Mouse (Mus musculus) heart, embryonic 14.5 days (tissue): ENCODE measurements around the gene Cpt1b. TPM values are rescaled to one million over a fixed set of nuclear protein-coding genes. Genes with fewer than 3 reads are reported as not detected.

Experiments used
- ATAC-seq: fragments of 200-750 bp; cut with Nextera tagmentation; 2 replicates; pipeline ENCODE4 v1.8.0; 2017; ENCODE audit warnings: low read depth, moderate TSS enrichment; ENCODE audit not compliant: insufficient number of reproducible peaks, insufficient read depth, low FRiP score
- H3K27ac ChIP-seq, 2 experiments: fragments of 200-500 bp in 1 of 2; fragments of 300-500 bp in 1 of 2; sonication (generic) in 1 of 2; replicated peaks in 1 of 2; 2 replicates each; pipeline ENCODE4 v1.5.1; 2012 to 2014; ENCODE audit warnings: low read depth in 2 of 2, low read length in 2 of 2, control low read depth in 1 of 2, mild to moderate bottlenecking in 1 of 2, mixed read lengths in 1 of 2; ENCODE audit not compliant: control insufficient read depth in 1 of 2, insufficient read depth in 1 of 2
- H3K27me3 ChIP-seq: fragments of 300-500 bp; sonication (generic); 2 replicates; pipeline ENCODE4 v1.6.1; 2014; ENCODE audit warnings: mild to moderate bottlenecking, low read length, control low read depth; ENCODE audit not compliant: control insufficient read depth, insufficient read depth
- H3K36me3 ChIP-seq: fragments of 300-500 bp; sonication (generic); 2 replicates; pipeline ENCODE4 v1.6.1; 2014; ENCODE audit warnings: mild to moderate bottlenecking, control low read depth, low read length, mixed read lengths; ENCODE audit not compliant: control insufficient read depth, insufficient read depth
- H3K4me1 ChIP-seq, 2 experiments: fragments of 200-500 bp in 1 of 2; fragments of 300-500 bp in 1 of 2; sonication (generic) in 1 of 2; 2 replicates each; pipeline ENCODE4 v1.6.1; 2012 to 2014; ENCODE audit warnings: low read length in 2 of 2, control low read depth in 1 of 2, mixed read lengths in 1 of 2; ENCODE audit not compliant: control insufficient read depth in 2 of 2, insufficient read depth in 2 of 2
- H3K4me2 ChIP-seq: fragments of 300-500 bp; sonication (generic); 2 replicates; pipeline ENCODE4 v1.6.1; 2014; ENCODE audit warnings: mild to moderate bottlenecking, low read length
- H3K4me3 ChIP-seq, 2 experiments: fragments of 200-500 bp in 1 of 2; fragments of 300-500 bp in 1 of 2; sonication (generic) in 1 of 2; 2 replicates each; pipeline ENCODE4 v1.5.1; 2012 to 2014; ENCODE audit warnings: low read length in 2 of 2, mild to moderate bottlenecking in 2 of 2, control low read depth in 1 of 2, low read depth in 1 of 2, moderate library complexity in 1 of 2; ENCODE audit not compliant: control insufficient read depth in 1 of 2, insufficient read depth in 1 of 2
- H3K9ac ChIP-seq: fragments of 300-500 bp; sonication (generic); 2 replicates; pipeline ENCODE4 v1.6.1; 2014; ENCODE audit warnings: mild to moderate bottlenecking, low read length
- H3K9me3 ChIP-seq: fragments of 300-500 bp; sonication (generic); 2 replicates; pipeline ENCODE4 v1.6.1; 2016; ENCODE audit warnings: low read length, control low read depth; ENCODE audit not compliant: control insufficient read depth
- WGBS: fragments of 180-500 bp; shearing (Covaris S2); extraction: QIAGEN DNeasy Blood & Tissue Kit; methylation state at CpG from one replicate; pipeline ENCODE4 v1.1.7; 2014; 5-methylcytosine and 5-hydroxymethylcytosine counted together
- polyA plus RNA-seq: library from polyadenylated mRNA; unstranded; fragments of >200 nt; fragmentation: Nextera tagmentation; extraction: Ambion mirVana; gene quantifications from 2 replicates; pipeline ENCODE4 v1.2.1, GENCODE M21; 2014

Gene Cpt1b
- polyA plus RNA-seq, 1 experiment from 2014 or later, result 190 TPM

- Histone ChIP-seq H3K36me3 (no peaks in the 10 kb centered on the region), H3K27ac (no peak overlapping the region), H3K4me1 (no peaks in the 10 kb centered on the region), H3K4me3 (no peak overlapping the region), H3K27me3 (peaks cover 3% of the 10 kb centered on the region; the same call in 1 of the 2 replicates), H3K4me2 (no peak overlapping the region), H3K9ac (no peak overlapping the region), H3K9me3 (no peaks in the 10 kb centered on the region)
- WGBS, result 39% methylated on average over 5 of the region's 5 CpGs
- no peak for ATAC-seq
Observed at GRCm38 (mm10) chr15:89463334-89464235, 37.9 kb upstream of the Cpt1b start.

- 70% methylated on average over 7 of the region's 7 CpGs for WGBS
- ATAC-seq, result no peak
- H3K4me3 ChIP-seq, result no peak overlapping the region
Observed at GRCm38 (mm10) chr15:89462176-89462575, 36.5 kb upstream of the Cpt1b start.

GRCm38 (mm10) chr15:89461321-89461720, 35.7 kb upstream of the Cpt1b start:
- no peaks in the 10 kb centered on the region for H3K4me1 ChIP-seq
- H3K9ac ChIP-seq, result no peak overlapping the region
- ATAC-seq, result no peak
- H3K9me3 ChIP-seq, result no peaks in the 10 kb centered on the region
- no peak overlapping the region for H3K4me2 ChIP-seq
- H3K4me3 ChIP-seq, result no peak overlapping the region
- WGBS, result 68% methylated on average over 15 of the region's 15 CpGs
- H3K27me3 ChIP-seq, result peaks cover 26% of the 10 kb centered on the region
- H3K27ac ChIP-seq, result no peak overlapping the region
- no peaks in the 10 kb centered on the region for H3K36me3 ChIP-seq

More at GRCm38 (mm10) chr15:89462176-89462575, 36.5 kb upstream of the Cpt1b start:
- H3K4me1 ChIP-seq, result no peaks in the 10 kb centered on the region
- no peak overlapping the region for H3K4me2 ChIP-seq
- peaks cover 17% of the 10 kb centered on the region for H3K27me3 ChIP-seq
- no peaks in the 10 kb centered on the region for H3K9me3 ChIP-seq
- no peak overlapping the region for H3K27ac ChIP-seq
- H3K36me3 ChIP-seq, result no peaks in the 10 kb centered on the region
- no peak overlapping the region for H3K9ac ChIP-seq

GRCm38 (mm10) chr15:89460298-89460697, 34.6 kb upstream of the Cpt1b start:
- Histone ChIP-seq H3K4me1 (no peaks in the 10 kb centered on the region), H3K27ac (no peak overlapping the region), H3K4me3 (no peak overlapping the region), H3K9me3 (no peaks in the 10 kb centered on the region), H3K4me2 (no peak overlapping the region), H3K9ac (no peak overlapping the region), H3K36me3 (no peaks in the 10 kb centered on the region), H3K27me3 (peaks cover 35% of the 10 kb centered on the region)
- WGBS, result 54% methylated on average over 8 of the region's 10 CpGs
- ATAC-seq, result no peak

GRCm38 (mm10) chr15:89459821-89460220, 34.2 kb upstream of the Cpt1b start:
- H3K4me1 ChIP-seq, result no peaks in the 10 kb centered on the region
- no peak overlapping the region for H3K27ac ChIP-seq
- H3K36me3 ChIP-seq, result no peaks in the 10 kb centered on the region
- H3K9me3 ChIP-seq, result no peaks in the 10 kb centered on the region
- H3K27me3 ChIP-seq, result peaks cover 40% of the 10 kb centered on the region
- no peak for ATAC-seq
- no peak overlapping the region for H3K4me2 ChIP-seq
- 70% methylated on average over 7 of the region's 7 CpGs for WGBS
- no peak overlapping the region for H3K4me3 ChIP-seq
- no peak overlapping the region for H3K9ac ChIP-seq

- no peak overlapping the region for H3K27ac ChIP-seq
- no peaks in the 10 kb centered on the region for H3K9me3 ChIP-seq
- WGBS, result 88% methylated on average over 15 of the region's 15 CpGs
- peaks cover 48% of the 10 kb centered on the region for H3K27me3 ChIP-seq
- no peak overlapping the region for H3K9ac ChIP-seq
- H3K36me3 ChIP-seq, result no peaks in the 10 kb centered on the region
- ATAC-seq, result no peak
- H3K4me2 ChIP-seq, result no peak overlapping the region
- H3K4me3 ChIP-seq, result no peak overlapping the region
- peaks cover 3 to 5% of the 10 kb centered on the region in 2 experiments; a peak in 3 of 4 replicates for H3K4me1 ChIP-seq
Observed at GRCm38 (mm10) chr15:89458942-89459341, 33.3 kb upstream of the Cpt1b start.

GRCm38 (mm10) chr15:89455642-89456041, 30.0 kb upstream of the Cpt1b start:
- Histone ChIP-seq H3K9ac (no peak overlapping the region), H3K27ac (no peak overlapping the region), H3K4me2 (no peak overlapping the region), H3K4me1 (peaks cover 6 to 9% of the 10 kb centered on the region in 2 experiments; a peak in 3 of 4 replicates), H3K27me3 (peaks cover 69% of the 10 kb centered on the region), H3K36me3 (no peaks in the 10 kb centered on the region), H3K9me3 (no peaks in the 10 kb centered on the region), H3K4me3 (no peak overlapping the region)
- no peak for ATAC-seq
- 66% methylated on average over 6 of the region's 6 CpGs for WGBS
